Mouse (Mus musculus) neutrophil, adult 59 days (primary cell): ENCODE measurements around the gene Faap24. TPM values are rescaled to one million over a fixed set of nuclear protein-coding genes. Genes with fewer than 3 reads are reported as not detected.

Source experiments
- total RNA-seq, 2 experiments: library from RNA; stranded (reverse); gene quantifications; 1 replicate in 1 of 2; 2 replicates in 1 of 2; pipeline ENCODE4 v1.2.4; 2023

The Faap24 gene
- 1 to 10 TPM; 8.3 to 8.6 TPM for total RNA-seq

DNA sequence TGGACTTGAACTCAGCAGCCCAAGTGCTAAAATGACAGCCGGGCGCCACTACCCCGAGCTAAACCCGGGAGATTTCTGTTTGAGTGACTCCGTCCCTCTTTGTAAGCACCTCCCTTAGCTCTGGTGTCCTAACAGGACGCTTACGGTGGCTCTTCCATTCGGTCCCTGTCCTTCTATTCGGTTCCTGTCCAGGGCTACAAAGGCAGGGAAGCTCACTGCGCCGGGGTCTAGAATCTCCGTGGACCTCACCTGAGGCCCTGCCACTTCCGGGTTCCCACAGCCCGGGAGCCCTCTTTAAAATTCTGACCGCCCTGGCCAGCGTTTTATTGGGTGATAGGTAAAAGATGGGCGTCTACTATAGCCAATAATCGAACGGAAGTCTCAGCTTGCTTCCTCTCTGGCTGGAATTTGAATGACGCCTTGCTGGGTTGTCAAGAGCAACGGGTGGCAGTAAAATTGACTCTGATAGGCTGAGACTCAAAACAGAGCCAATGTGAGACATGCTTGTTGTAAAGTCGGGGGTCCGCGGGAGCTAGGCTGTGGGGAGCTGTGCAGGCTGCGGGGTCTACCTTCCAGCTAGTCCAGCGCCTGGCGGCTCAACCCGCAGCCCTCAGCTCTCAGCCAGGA, at the start of gene Faap24, which contains the start of gene Cep89:
Faap24 (minus strand) TSS at position 295 of the 627 bp plus-strand sequence.
Cep89 (plus strand) TSS at position 494 of the 627 bp plus-strand sequence.

Other genes starting within 250 kb of the Faap24 start
- gene Slc7a10, start 210.5 kb downstream of the Faap24 start, total RNA-seq: not detected
- not detected for gene Lrp3, start 181.3 kb downstream of the Faap24 start, total RNA-seq
- 1 to 10 TPM; 4.9 to 7.1 TPM for gene Gpatch1, start 78.4 kb downstream of the Faap24 start, total RNA-seq
- under 1 TPM in 1 of 2 experiments, not detected in 1; 0.38 TPM for gene Rhpn2, start 62.7 kb downstream of the Faap24 start, total RNA-seq
- gene Cep89, start 199 bp upstream of the Faap24 start, total RNA-seq: 1 to 10 TPM; 7.0 to 9.7 TPM
- not detected for gene Slc7a9, start 52.0 kb upstream of the Faap24 start, total RNA-seq
- gene Tdrd12, start 140.9 kb upstream of the Faap24 start, total RNA-seq: not detected
- gene Nudt19, start 159.5 kb upstream of the Faap24 start, total RNA-seq: 10 to 100 TPM; 11.4 to 15.4 TPM
- gene Rgs9bp, start 188.7 kb upstream of the Faap24 start, total RNA-seq: under 1 TPM; 0.20 to 0.36 TPM
- 10 to 100 TPM; 31.6 to 31.7 TPM for gene Ankrd27, start 189.4 kb upstream of the Faap24 start, total RNA-seq